Mouse (Mus musculus) heart, adult 10 weeks (tissue): ENCODE measurements around the gene 8030411F24Rik. TPM values are rescaled to one million over a fixed set of nuclear protein-coding genes. Genes with fewer than 3 reads are reported as not detected.

Source experiments
- polyA plus RNA-seq: library from polyadenylated mRNA; stranded (reverse); fragments of 350-450 nt; fragmentation: Illumina TruSeq; extraction: RNeasy Lipid Tissue Mini Kit (QIAGEN cat#74804); gene quantifications from one replicate; pipeline ENCODE4 v1.2.3, GENCODE M21; 2014; ENCODE audit warnings: low read depth, low replicate concordance

The 8030411F24Rik gene
- polyA plus RNA-seq = not detected

DNA sequence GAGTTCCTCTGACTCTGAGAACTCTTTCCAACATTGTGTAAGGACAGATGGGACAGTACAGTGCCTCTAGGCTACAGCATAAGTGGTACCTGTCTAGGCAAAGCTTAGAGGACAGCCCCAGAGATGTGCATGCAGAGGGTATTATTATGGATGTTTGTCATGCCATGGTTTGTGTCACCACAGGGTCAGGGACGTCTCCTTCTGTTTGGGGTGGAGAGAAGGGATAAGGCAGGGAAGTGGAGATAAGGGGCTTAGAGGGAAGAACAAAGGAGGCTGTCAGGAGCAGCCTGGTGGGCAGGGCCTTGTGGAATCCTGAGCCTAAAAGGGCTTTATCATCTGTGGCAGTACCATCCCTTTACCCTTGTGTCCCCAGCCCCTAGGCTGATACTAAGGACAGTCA lies at the start of gene 8030411F24Rik:
Gene 8030411F24Rik (plus strand): TSS at position 301 of the 400 bp plus-strand sequence.

GRCm38 (mm10) chr2:148732327-148733000 lies 49.3 kb upstream of the 8030411F24Rik start, which contains the start of gene Napb:
Gene Napb (minus strand): TSS chr2:148732467.

DNA sequence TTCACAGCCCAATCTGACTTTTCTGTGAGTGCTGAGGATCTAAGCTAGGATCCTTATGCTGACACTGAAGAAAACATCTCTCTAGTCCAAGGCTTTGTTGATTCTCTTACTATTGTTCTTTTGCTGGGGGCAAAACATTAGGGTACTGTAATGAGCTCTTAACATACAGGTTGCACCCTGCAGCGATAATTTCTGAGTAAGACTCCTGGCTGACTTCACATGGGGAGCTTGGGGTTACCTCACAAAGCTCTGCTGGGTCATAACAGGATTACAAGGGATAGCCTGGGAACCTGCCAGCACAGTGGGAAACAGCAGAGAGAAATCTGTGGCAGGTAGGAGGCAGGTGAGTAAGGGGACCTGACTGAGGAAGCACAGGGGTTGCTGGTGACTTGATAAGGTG lies 31.8 kb upstream of the 8030411F24Rik start, which contains the start of gene Cstl1:
Gene Cstl1 (plus strand): TSS at position 301 of the 400 bp plus-strand sequence.

GRCm38 (mm10) chr2:148771397-148771796 lies 10.4 kb upstream of the 8030411F24Rik start, which contains the start of gene Cst11:
Gene Cst11 (minus strand): TSS chr2:148771497.

DNA sequence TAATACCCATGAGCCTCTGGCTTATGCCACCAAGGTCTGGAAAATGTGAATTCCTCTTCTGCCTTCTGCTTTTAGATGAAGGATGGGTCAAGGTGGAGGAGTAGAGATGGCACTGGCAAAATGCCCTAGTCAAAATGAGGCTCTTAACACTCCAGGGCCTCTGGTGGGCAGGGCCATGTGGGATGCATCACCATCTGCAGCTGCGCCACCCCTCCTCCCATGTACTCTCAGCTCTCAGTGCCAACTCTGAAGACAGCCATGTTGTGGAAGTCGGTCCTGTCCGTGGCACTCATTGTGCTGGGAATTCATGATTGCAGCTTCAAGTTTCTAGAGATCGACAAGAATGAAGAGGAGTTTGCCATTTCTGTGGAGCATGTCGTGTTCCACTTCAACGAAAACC lies 7.3 kb downstream of the 8030411F24Rik start, which contains the start of gene Cst12:
Gene Cst12 (plus strand): TSS at position 220 of the 400 bp plus-strand sequence.

GRCm38 (mm10) chr2:148798485-148798884 lies 16.7 kb downstream of the 8030411F24Rik start, which contains the start of gene Cst8:
Gene Cst8 (plus strand): TSS chr2:148798785.

DNA sequence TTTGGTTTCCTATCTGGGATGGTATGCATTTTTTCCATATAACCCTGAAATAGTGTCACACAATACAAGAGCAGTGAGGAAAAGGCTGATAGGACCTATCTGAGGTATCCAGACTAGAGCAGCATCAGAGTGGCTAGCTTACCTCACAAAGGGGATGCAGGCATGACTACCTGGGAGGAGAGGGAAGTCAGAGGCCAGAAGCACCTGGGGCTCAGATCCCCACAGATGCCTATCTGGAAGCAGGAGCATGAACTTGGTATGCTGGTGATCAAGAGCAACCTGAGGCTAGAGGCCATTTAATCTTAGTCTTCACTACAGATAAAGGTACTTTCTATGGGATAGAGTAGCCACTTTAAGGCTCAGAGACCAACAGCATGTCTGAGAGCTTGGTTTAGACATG lies 38.1 kb downstream of the 8030411F24Rik start, which contains the start of gene Cst13:
Gene Cst13 (plus strand): TSS at position 173 of the 400 bp plus-strand sequence.

GRCm38 (mm10) chr2:148834912-148835311 lies 53.1 kb downstream of the 8030411F24Rik start, which contains the start of gene Cst9:
Gene Cst9 (plus strand): TSS chr2:148835147.

Other genes with a start within 250 kb of the 8030411F24Rik start
- 11.6 TPM for gene Nxt1, start 109.4 kb upstream of the 8030411F24Rik start, polyA plus RNA-seq
- 21.0 TPM for gene Gzf1, start 101.0 kb upstream of the 8030411F24Rik start, polyA plus RNA-seq
- gene Napb, start 49.5 kb upstream of the 8030411F24Rik start, polyA plus RNA-seq = 1.4 TPM
- not detected for gene Cstl1, start 31.7 kb upstream of the 8030411F24Rik start, polyA plus RNA-seq
- gene Cst11, start 10.5 kb upstream of the 8030411F24Rik start, polyA plus RNA-seq = not detected
- not detected for gene Cst12, start 7.4 kb downstream of the 8030411F24Rik start, polyA plus RNA-seq
- gene Cst8, start 16.8 kb downstream of the 8030411F24Rik start, polyA plus RNA-seq = not detected
- not detected for gene Cst13, start 38.1 kb downstream of the 8030411F24Rik start, polyA plus RNA-seq
- gene Cst9, start 53.1 kb downstream of the 8030411F24Rik start, polyA plus RNA-seq = 2.4 TPM
- not detected for gene 9230104L09Rik, start 83.0 kb downstream of the 8030411F24Rik start, polyA plus RNA-seq
- gene Cst3, start 93.7 kb downstream of the 8030411F24Rik start, polyA plus RNA-seq = 1,212 TPM
- gene Gm1330, start 221.2 kb downstream of the 8030411F24Rik start, polyA plus RNA-seq = not detected
- not detected for gene Gm10750, start 235.2 kb downstream of the 8030411F24Rik start, polyA plus RNA-seq